Mouse (Mus musculus): ENCODE measurements around the gene Tmem19. TPM values are rescaled to one million over a fixed set of nuclear protein-coding genes. Genes with fewer than 3 reads are reported as not detected.

Gene Tmem19
- total and polyA plus RNA-seq, 2 experiments from 2014 or later: 6.0 to 21.6 TPM

GRCm38 (mm10) chr10:115385018-115386002, 23.0 kb upstream of the Tmem19 start:
- peak overlapping the region; percentile 82 for H3K4me2 ChIP-seq (ENCODE audit: low read depth, low read length)
- DNase-seq (ENCODE audit: low spot score) (peak; percentile 41), ATAC-seq (ENCODE audit: insufficient read depth, low read depth) (peak; percentile 8)
- H3K27me3 ChIP-seq (ENCODE audit: control insufficient read depth, insufficient read depth, low read length): no peaks in the 10 kb centered on the region
- no peaks in the 10 kb centered on the region for H3K9me3 ChIP-seq (replicated peaks; ENCODE audit: control insufficient read depth, low read length)
- peak overlapping the region; percentile 99 for H3K27ac ChIP-seq (ENCODE audit: low read depth)
- under 1% methylated on average over 97 of the region's 101 CpGs for WGBS
- H3K4me1 ChIP-seq (ENCODE audit: control insufficient read depth, insufficient read depth): peaks cover 40% of the 10 kb centered on the region
- peak overlapping the region; percentile 98 for H3K4me3 ChIP-seq (ENCODE audit: low read depth, low read length)
- peaks cover 13% of the 10 kb centered on the region; the same call in 1 of the 2 replicates for H3K36me3 ChIP-seq (replicated peaks; ENCODE audit: control insufficient read depth, insufficient read depth, low read length)
- TF ChIP-seq EP300 (IDR thresholded peaks at IDR 0.05; ENCODE audit: low read depth): no peak
- TF ChIP-seq CTCF (IDR thresholded peaks at IDR 0.05; ENCODE audit: low read depth): no peak
- peak overlapping the region; percentile 98 for H3K9ac ChIP-seq (replicated peaks; ENCODE audit: low read depth, low read length)

- under 1% methylated on average over 60 of the region's 65 CpGs for WGBS
Observed at GRCm38 (mm10) chr10:115384221-115385017, 22.1 kb upstream of the Tmem19 start, which contains the start of the genes Thap2 and Zfc3h1. Gene Thap2, minus strand, starts transcription at chr10:115384443. Gene Zfc3h1, plus strand, starts transcription at chr10:115384959.

GRCm38 (mm10) chr10:115383644-115384220, 21.4 kb upstream of the Tmem19 start:
- peak overlapping the region; percentile 98 for H3K4me3 ChIP-seq (ENCODE audit: low read depth, low read length)
- peak overlapping the region; percentile 98 for H3K9ac ChIP-seq (replicated peaks; ENCODE audit: low read depth, low read length)
- H3K4me2 ChIP-seq (ENCODE audit: low read depth, low read length): peak overlapping the region; percentile 68
- H3K4me1 ChIP-seq (ENCODE audit: control insufficient read depth, insufficient read depth): peaks cover 40% of the 10 kb centered on the region
- no peaks in the 10 kb centered on the region for H3K9me3 ChIP-seq (replicated peaks; ENCODE audit: control insufficient read depth, low read length)
- TF ChIP-seq CTCF (IDR thresholded peaks at IDR 0.05; ENCODE audit: low read depth): no peak
- DNase-seq (ENCODE audit: low spot score): peak; percentile 41
- no peaks in the 10 kb centered on the region for H3K27me3 ChIP-seq (ENCODE audit: control insufficient read depth, insufficient read depth, low read length)
- H3K36me3 ChIP-seq (replicated peaks; ENCODE audit: control insufficient read depth, insufficient read depth, low read length): 0 out of 2 replicates have a peak, but pooled peaks cover 3% of the 10 kb centered on the region
- H3K27ac ChIP-seq (ENCODE audit: low read depth): peak overlapping the region; percentile 99
- ATAC-seq (ENCODE audit: insufficient read depth, low read depth): no peak
- 1% methylated on average over 15 of the region's 15 CpGs for WGBS

More at GRCm38 (mm10) chr10:115384221-115385017, 22.1 kb upstream of the Tmem19 start, which contains the start of the genes Thap2 and Zfc3h1:
- peak within 1 kb of the TSS; percentile 98 for H3K9ac ChIP-seq (replicated peaks; ENCODE audit: low read depth, low read length)
- H3K4me3 ChIP-seq (ENCODE audit: low read depth, low read length): peak within 1 kb of the TSS; percentile 98
- H3K4me2 ChIP-seq (ENCODE audit: low read depth, low read length): peak within 1 kb of the TSS; percentile 82
- H3K36me3 ChIP-seq (replicated peaks; ENCODE audit: control insufficient read depth, insufficient read depth, low read length): peaks cover 8% of the 10 kb centered on the region; the same call in 1 of the 2 replicates
- H3K27ac ChIP-seq (ENCODE audit: low read depth): peak within 1 kb of the TSS; percentile 99
- H3K9me3 ChIP-seq (replicated peaks; ENCODE audit: control insufficient read depth, low read length): no peaks in the 10 kb centered on the region
- DNase-seq (ENCODE audit: low spot score) (peak; percentile 99), ATAC-seq (ENCODE audit: insufficient read depth, low read depth) (peak; percentile 97)
- TF ChIP-seq CTCF (IDR thresholded peaks at IDR 0.05; ENCODE audit: low read depth) (peak; percentile 77), EP300 (IDR thresholded peaks at IDR 0.05; ENCODE audit: low read depth) (peak; percentile 23; the same call in 1 of the 2 replicates)
- H3K4me1 ChIP-seq (ENCODE audit: control insufficient read depth, insufficient read depth): peaks cover 40% of the 10 kb centered on the region
- H3K27me3 ChIP-seq (ENCODE audit: control insufficient read depth, insufficient read depth, low read length): no peaks in the 10 kb centered on the region

- peak overlapping the region; percentile 99; the same call in 1 of the 2 replicates for H3K27ac ChIP-seq (ENCODE audit: low read depth)
- no peaks in the 10 kb centered on the region for H3K9me3 ChIP-seq (replicated peaks; ENCODE audit: control insufficient read depth, low read length)
- WGBS: 25% methylated on average over 12 of the region's 12 CpGs
- H3K4me3 ChIP-seq (ENCODE audit: low read depth, low read length): peak overlapping the region; percentile 98
- H3K4me1 ChIP-seq (ENCODE audit: control insufficient read depth, insufficient read depth): peaks cover 34% of the 10 kb centered on the region
- H3K36me3 ChIP-seq (replicated peaks; ENCODE audit: control insufficient read depth, insufficient read depth, low read length): no peaks in the 10 kb centered on the region
- peak overlapping the region; percentile 68 for H3K4me2 ChIP-seq (ENCODE audit: low read depth, low read length)
- no peak for ATAC-seq (ENCODE audit: insufficient read depth, low read depth)
- H3K27me3 ChIP-seq (ENCODE audit: control insufficient read depth, insufficient read depth, low read length): no peaks in the 10 kb centered on the region
- peak overlapping the region; percentile 98; the same call in 1 of the 2 replicates for H3K9ac ChIP-seq (replicated peaks; ENCODE audit: low read depth, low read length)
- DNase-seq (ENCODE audit: low spot score): no peak
- TF ChIP-seq CTCF (IDR thresholded peaks at IDR 0.05; ENCODE audit: low read depth) (no peak), EP300 (IDR thresholded peaks at IDR 0.05; ENCODE audit: low read depth) (no peak)
Observed at GRCm38 (mm10) chr10:115382846-115383643, 20.7 kb upstream of the Tmem19 start.
